Mouse (Mus musculus) lung, postnatal 0 days (tissue): ENCODE data around the gene Cyp3a25.

Experiments used
- CTCF ChIP-seq: IDR thresholded peaks from 2 replicates; pipeline ENCODE4 v1.5.1; 2016; ENCODE audit warnings: antibody characterized with exemption, mild to moderate bottlenecking
- EP300 ChIP-seq: IDR thresholded peaks from 2 replicates; pipeline ENCODE4 v1.6.1; 2016; ENCODE audit warnings: antibody characterized with exemption, mild to moderate bottlenecking, control low read depth

- TF ChIP-seq CTCF, result no peak
- TF ChIP-seq EP300, result no peak
Observed at GRCm38 (mm10) chr5:146021136-146021535, 11.7 kb upstream of the Cyp3a25 start.
